Mouse (Mus musculus) heart, embryonic 13.5 days (tissue): ENCODE data around the gene Cyth1. TPM values are rescaled to one million over a fixed set of nuclear protein-coding genes. Genes with fewer than 3 reads are reported as not detected.

ENCODE experiments used
- ATAC-seq: fragments of 200-750 bp; cut with Nextera tagmentation; 2 replicates; pipeline ENCODE4 v1.8.0; 2017; ENCODE audit warnings: moderate TSS enrichment; ENCODE audit not compliant: insufficient number of reproducible peaks, low FRiP score, low TSS enrichment; ENCODE audit errors: extremely low read depth
- H3K27ac ChIP-seq: fragments of 300-500 bp; sonication (generic); replicated peaks from 2 replicates; pipeline ENCODE4 v1.5.1; 2015; ENCODE audit warnings: moderate library complexity, mild to moderate bottlenecking, inconsistent platforms
- H3K27me3 ChIP-seq: fragments of 300-500 bp; sonication (generic); replicated peaks from 2 replicates; pipeline ENCODE4 v1.6.1; 2015; ENCODE audit warnings: mild to moderate bottlenecking, inconsistent platforms
- H3K36me3 ChIP-seq: fragments of 300-500 bp; sonication (generic); 2 replicates; pipeline ENCODE4 v1.6.1; 2015; ENCODE audit warnings: mild to moderate bottlenecking, inconsistent platforms
- H3K4me1 ChIP-seq: fragments of 300-500 bp; sonication (generic); 2 replicates; pipeline ENCODE4 v1.6.1; 2015; ENCODE audit warnings: inconsistent platforms
- H3K4me2 ChIP-seq: fragments of 300-500 bp; sonication (generic); 2 replicates; pipeline ENCODE4 v1.6.1; 2015; ENCODE audit warnings: inconsistent platforms, mild to moderate bottlenecking, moderate library complexity
- H3K4me3 ChIP-seq: fragments of 300-500 bp; sonication (generic); 2 replicates; pipeline ENCODE4 v1.5.1; 2015; ENCODE audit warnings: moderate library complexity, mild to moderate bottlenecking, inconsistent platforms
- H3K9ac ChIP-seq: fragments of 300-500 bp; sonication (generic); 2 replicates; pipeline ENCODE4 v1.6.1; 2015; ENCODE audit warnings: inconsistent platforms, mild to moderate bottlenecking, moderate library complexity
- H3K9me3 ChIP-seq: fragments of 300-500 bp; sonication (generic); 2 replicates; pipeline ENCODE4 v1.6.1; 2016; ENCODE audit warnings: inconsistent platforms
- WGBS: fragments of 180-500 bp; shearing (Covaris S2); methylation state at CpG from one replicate; pipeline ENCODE4 v1.1.7; 2015; ENCODE audit warnings: mixed read lengths; 5-methylcytosine and 5-hydroxymethylcytosine counted together
- polyA plus RNA-seq: library from polyadenylated mRNA; unstranded; fragments of >200 nt; fragmentation: Nextera tagmentation; extraction: Ambion mirVana; gene quantifications from 2 replicates; pipeline ENCODE4 v1.2.1, GENCODE M21; 2015

The Cyth1 gene
- polyA plus RNA-seq, 1 experiment from 2014 or later, result 14.9 TPM

- H3K4me2 ChIP-seq, result no peak overlapping the region
- H3K27me3 ChIP-seq, result no peaks in the 10 kb centered on the region
- no peak overlapping the region for H3K4me3 ChIP-seq
- no peak overlapping the region for H3K9ac ChIP-seq
- no peak overlapping the region for H3K27ac ChIP-seq
- no peaks in the 10 kb centered on the region for H3K36me3 ChIP-seq
- 73% methylated on average over 9 of the region's 9 CpGs for WGBS
- ATAC-seq, result no peak
- H3K9me3 ChIP-seq, result no peaks in the 10 kb centered on the region
- peaks cover 48% of the 10 kb centered on the region for H3K4me1 ChIP-seq
These were observed 100.3 kb downstream of the Cyth1 start for GRCm38 (mm10) chr11:118147877-118148637.

- Histone ChIP-seq H3K4me2 (peak overlapping the region; percentile 40; the same call in 1 of the 2 replicates), H3K4me1 (peaks cover 52% of the 10 kb centered on the region), H3K9me3 (no peaks in the 10 kb centered on the region), H3K27me3 (no peaks in the 10 kb centered on the region), H3K9ac (no peak overlapping the region), H3K4me3 (no peak overlapping the region), H3K36me3 (no peaks in the 10 kb centered on the region), H3K27ac (peak overlapping the region; percentile 69)
- WGBS, result 87% methylated on average over 10 of the region's 10 CpGs
- ATAC-seq, result no peak
These were observed 101.9 kb downstream of the Cyth1 start for GRCm38 (mm10) chr11:118146446-118146845.

GRCm38 (mm10) chr11:118145771-118146351 is 102.5 kb downstream of the Cyth1 start:
- peak overlapping the region; percentile 62 for H3K9ac ChIP-seq
- peaks cover 47% of the 10 kb centered on the region for H3K4me1 ChIP-seq
- no peaks in the 10 kb centered on the region for H3K9me3 ChIP-seq
- H3K27me3 ChIP-seq, result no peaks in the 10 kb centered on the region
- peak overlapping the region; percentile 69 for H3K27ac ChIP-seq
- peak overlapping the region; percentile 9; the same call in 1 of the 2 replicates for H3K4me3 ChIP-seq
- H3K4me2 ChIP-seq, result peak overlapping the region; percentile 40
- no peaks in the 10 kb centered on the region for H3K36me3 ChIP-seq
- WGBS, result 69% methylated on average over 16 of the region's 16 CpGs
- ATAC-seq, result no peak

GRCm38 (mm10) chr11:118145092-118145491 is 103.3 kb downstream of the Cyth1 start:
- no peak overlapping the region for H3K4me3 ChIP-seq
- H3K4me2 ChIP-seq, result no peak overlapping the region
- H3K36me3 ChIP-seq, result no peaks in the 10 kb centered on the region
- H3K9ac ChIP-seq, result no peak overlapping the region
- WGBS, result 80% methylated on average over 4 of the region's 4 CpGs
- H3K4me1 ChIP-seq, result peaks cover 46% of the 10 kb centered on the region
- ATAC-seq, result no peak
- no peaks in the 10 kb centered on the region for H3K9me3 ChIP-seq
- no peaks in the 10 kb centered on the region for H3K27me3 ChIP-seq
- no peak overlapping the region for H3K27ac ChIP-seq

DNA sequence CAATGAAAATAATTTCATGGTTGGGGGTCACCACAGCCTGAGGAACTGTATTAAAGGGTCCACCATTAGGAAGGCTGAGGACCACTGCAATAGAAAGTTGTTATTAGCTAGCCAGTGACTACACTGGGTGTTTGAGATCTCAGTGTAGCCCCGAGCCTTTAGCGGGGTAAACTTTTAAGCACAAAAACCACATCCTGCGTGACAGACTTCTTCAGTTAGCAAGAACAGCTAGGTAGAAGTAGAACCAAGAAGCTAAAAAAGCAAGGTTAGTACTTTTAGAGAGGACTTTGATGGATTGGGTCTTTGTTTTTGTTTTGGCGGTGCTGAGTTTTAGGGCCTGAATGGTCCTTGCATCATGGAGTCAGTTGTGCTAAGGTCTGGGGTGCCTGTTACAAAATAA is 104.7 kb downstream of the Cyth1 start:
- Histone ChIP-seq H3K9ac (no peak overlapping the region), H3K4me2 (no peak overlapping the region), H3K4me3 (no peak overlapping the region), H3K4me1 (peaks cover 32% of the 10 kb centered on the region), H3K9me3 (peaks cover 3% of the 10 kb centered on the region; the same call in 1 of the 2 replicates), H3K36me3 (no peaks in the 10 kb centered on the region), H3K27me3 (no peaks in the 10 kb centered on the region), H3K27ac (no peak overlapping the region)
- 90% methylated on average over 4 of the region's 4 CpGs for WGBS
- ATAC-seq, result no peak

DNA sequence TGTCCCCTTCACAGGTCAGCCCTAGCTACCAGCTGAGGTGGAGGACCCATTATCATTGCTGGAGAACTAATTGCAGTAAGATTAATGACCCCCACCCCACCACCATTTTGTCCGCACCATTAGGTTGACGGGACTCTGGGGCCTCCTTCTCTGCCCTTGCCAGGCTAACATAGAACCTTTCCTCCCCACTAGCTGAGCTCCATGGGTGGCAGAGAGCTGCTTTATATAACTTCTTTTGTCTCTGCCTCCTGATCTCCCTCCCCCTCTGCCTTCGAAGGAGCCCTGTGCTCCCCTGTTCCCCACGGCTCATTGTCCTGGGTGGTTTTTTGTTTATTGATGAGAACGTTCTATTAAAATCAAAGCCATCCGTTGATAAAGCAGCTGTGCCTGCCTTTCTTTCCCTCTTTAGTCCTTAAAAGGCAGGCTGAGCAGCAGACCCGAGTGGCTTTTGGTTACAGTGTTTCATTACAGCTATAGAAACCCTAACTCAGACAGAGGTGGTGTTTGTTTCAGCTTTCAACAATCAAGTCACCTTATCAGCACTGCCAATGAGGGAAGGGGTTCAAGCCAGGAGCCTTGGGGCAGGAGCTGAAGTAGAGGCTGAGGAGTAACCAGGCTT is 105.7 kb downstream of the Cyth1 start:
- no peak overlapping the region for H3K4me3 ChIP-seq
- no peaks in the 10 kb centered on the region for H3K36me3 ChIP-seq
- no peak overlapping the region for H3K4me2 ChIP-seq
- H3K9ac ChIP-seq, result no peak overlapping the region
- 0 out of 2 replicates have a peak overlapping the region, but pooled peaks have one; percentile 20 for H3K27ac ChIP-seq
- peaks cover 3% of the 10 kb centered on the region; the same call in 1 of the 2 replicates for H3K9me3 ChIP-seq
- no peak for ATAC-seq
- 29% methylated on average over 7 of the region's 7 CpGs for WGBS
- H3K4me1 ChIP-seq, result peaks cover 28% of the 10 kb centered on the region
- H3K27me3 ChIP-seq, result no peaks in the 10 kb centered on the region

- no peak overlapping the region for H3K4me2 ChIP-seq
- no peak overlapping the region for H3K4me3 ChIP-seq
- no peaks in the 10 kb centered on the region for H3K27me3 ChIP-seq
- H3K4me1 ChIP-seq, result peaks cover 30% of the 10 kb centered on the region
- H3K9me3 ChIP-seq, result peaks cover 3% of the 10 kb centered on the region; the same call in 1 of the 2 replicates
- no peak for ATAC-seq
- no peak overlapping the region for H3K27ac ChIP-seq
- WGBS, result 57% methylated on average over 10 of the region's 10 CpGs
- peak overlapping the region; percentile 38; the same call in 1 of the 2 replicates for H3K9ac ChIP-seq
- H3K36me3 ChIP-seq, result no peaks in the 10 kb centered on the region
These were observed 107.4 kb downstream of the Cyth1 start for GRCm38 (mm10) chr11:118140771-118141565.

- Histone ChIP-seq H3K9me3 (peaks cover 3% of the 10 kb centered on the region; the same call in 1 of the 2 replicates), H3K36me3 (no peaks in the 10 kb centered on the region), H3K4me3 (no peak overlapping the region), H3K4me2 (no peak overlapping the region), H3K4me1 (peaks cover 37% of the 10 kb centered on the region), H3K27ac (no peak overlapping the region), H3K9ac (no peak overlapping the region), H3K27me3 (no peaks in the 10 kb centered on the region)
- WGBS, result 93% methylated on average over 6 of the region's 6 CpGs
- no peak for ATAC-seq
These were observed 110.0 kb downstream of the Cyth1 start for GRCm38 (mm10) chr11:118138347-118138746.

- Histone ChIP-seq H3K4me1 (peaks cover 38% of the 10 kb centered on the region), H3K36me3 (no peaks in the 10 kb centered on the region), H3K9me3 (peaks cover 3% of the 10 kb centered on the region; the same call in 1 of the 2 replicates), H3K4me2 (no peak overlapping the region), H3K27me3 (no peaks in the 10 kb centered on the region), H3K4me3 (no peak overlapping the region), H3K9ac (no peak overlapping the region), H3K27ac (no peak overlapping the region)
- WGBS, result 30% methylated on average over 5 of the region's 5 CpGs
- no peak for ATAC-seq
These were observed 112.2 kb downstream of the Cyth1 start for GRCm38 (mm10) chr11:118136172-118136632.

- no peak overlapping the region for H3K4me2 ChIP-seq
- H3K27me3 ChIP-seq, result no peaks in the 10 kb centered on the region
- WGBS, result 58% methylated on average over 6 of the region's 6 CpGs
- ATAC-seq, result no peak
- peaks cover 3% of the 10 kb centered on the region; the same call in 1 of the 2 replicates for H3K9me3 ChIP-seq
- no peak overlapping the region for H3K27ac ChIP-seq
- H3K36me3 ChIP-seq, result no peaks in the 10 kb centered on the region
- H3K4me3 ChIP-seq, result no peak overlapping the region
- H3K9ac ChIP-seq, result no peak overlapping the region
- H3K4me1 ChIP-seq, result peaks cover 31% of the 10 kb centered on the region
These were observed 113.1 kb downstream of the Cyth1 start for GRCm38 (mm10) chr11:118135271-118135670.
